Mouse (Mus musculus) ES-E14 (cell line): ENCODE measurements around the gene Pax5.

Experiments used
- CHD2 ChIP-seq: IDR thresholded peaks from 2 replicates; pipeline ENCODE4 v1.6.1; 2014; ENCODE audit warnings: mild to moderate bottlenecking, low read depth, low read length, inconsistent platforms
- HCFC1 ChIP-seq: IDR thresholded peaks from 2 replicates; pipeline ENCODE4 v1.6.1; 2012; ENCODE audit warnings: low read length, inconsistent platforms, borderline replicate concordance; ENCODE audit not compliant: insufficient read depth

GRCm38 (mm10) chr4:44717676-44718075, 7.4 kb upstream of the Pax5 start:
- TF ChIP-seq HCFC1 = no peak
- no peak for TF ChIP-seq CHD2
